Mouse (Mus musculus) kidney, adult 8-10 months (tissue): ENCODE measurements around the gene Dach1.
A peak's percentile ranks its signal among the peaks of the same experiment; 100 is the strongest.

Experiments used
- DNase-seq, 2 experiments: peaks; one replicate each; pipeline ENCODE4 v3.0.0; 2022

Dach1 gene

GRCm38 (mm10) chr14:98014053-98014452, 155.5 kb downstream of the Dach1 start:
- DNase-seq, result no peak

- DNase-seq, result peak in 1 of 2 experiments; percentile 12
Measured at GRCm38 (mm10) chr14:98008501-98008900, 161.1 kb downstream of the Dach1 start.

GRCm38 (mm10) chr14:98002021-98002680, 167.4 kb downstream of the Dach1 start:
- DNase-seq, result no peak

- DNase-seq, result no peak
Measured at GRCm38 (mm10) chr14:97998584-97998983, 171.0 kb downstream of the Dach1 start.

- DNase-seq, result no peak
Measured at GRCm38 (mm10) chr14:97983251-97983650, 186.3 kb downstream of the Dach1 start.

- no peak for DNase-seq
Measured at GRCm38 (mm10) chr14:97982676-97983075, 186.9 kb downstream of the Dach1 start.

GRCm38 (mm10) chr14:97980879-97981278, 188.7 kb downstream of the Dach1 start:
- no peak for DNase-seq

- DNase-seq, result no peak
Measured at GRCm38 (mm10) chr14:97976091-97976490, 193.5 kb downstream of the Dach1 start.

GRCm38 (mm10) chr14:97975447-97975846, 194.1 kb downstream of the Dach1 start:
- DNase-seq, result no peak

GRCm38 (mm10) chr14:97964543-97965069, 205.0 kb downstream of the Dach1 start:
- DNase-seq, result no peak

- no peak for DNase-seq
Measured at GRCm38 (mm10) chr14:97963624-97964023, 205.9 kb downstream of the Dach1 start.

GRCm38 (mm10) chr14:97956356-97956755, 213.2 kb downstream of the Dach1 start:
- DNase-seq, result no peak

GRCm38 (mm10) chr14:97945471-97945870, 224.1 kb downstream of the Dach1 start:
- no peak for DNase-seq

GRCm38 (mm10) chr14:97944643-97945268, 224.8 kb downstream of the Dach1 start:
- DNase-seq, result no peak

GRCm38 (mm10) chr14:97942361-97942760, 227.2 kb downstream of the Dach1 start:
- no peak for DNase-seq

- no peak for DNase-seq
Measured at GRCm38 (mm10) chr14:97896622-97897021, 272.9 kb downstream of the Dach1 start.

GRCm38 (mm10) chr14:97881976-97882375, 287.6 kb downstream of the Dach1 start:
- DNase-seq, result no peak

GRCm38 (mm10) chr14:97871001-97871400, 298.6 kb downstream of the Dach1 start:
- no peak for DNase-seq

- no peak for DNase-seq
Measured at GRCm38 (mm10) chr14:97858384-97858783, 311.2 kb downstream of the Dach1 start.

GRCm38 (mm10) chr14:97857276-97857675, 312.3 kb downstream of the Dach1 start:
- no peak for DNase-seq

GRCm38 (mm10) chr14:97855345-97855744, 314.2 kb downstream of the Dach1 start:
- no peak for DNase-seq

- peak in 1 of 2 experiments; percentile 15 for DNase-seq
Measured at GRCm38 (mm10) chr14:97850486-97850885, 319.1 kb downstream of the Dach1 start.

- peak; percentile 19 to 67 for DNase-seq
Measured at GRCm38 (mm10) chr14:97847641-97848040, 321.9 kb downstream of the Dach1 start.

GRCm38 (mm10) chr14:97839275-97839674, 330.3 kb downstream of the Dach1 start:
- DNase-seq, result no peak
